ENCODE assay signal across 8 mouse cellular contexts in genomic region chr2:152553774-152554423, GRCm38 (mm10). TPM values are rescaled to one million over a fixed set of nuclear protein-coding genes. Genes with fewer than 3 reads are reported as not detected.
DNase-seq lines count a peak whose midpoint lies in the region; ATAC-seq and TF ChIP-seq lines count a peak whose summit lies in the region.

No protein-coding gene starts in this region.

- H3K36me3 ChIP-seq in C2C12 (ENCODE audit: control insufficient read depth, insufficient read depth), result no peaks in the 10 kb centered on the region
- no peaks in the 10 kb centered on the region for H3K36me3 ChIP-seq in embryonic facial prominence, embryonic 15.5 days
- H3K36me3 ChIP-seq in lung, embryonic 14.5 days (ENCODE audit: insufficient read depth), result no peaks in the 10 kb centered on the region

- TF ChIP-seq CTCF in C2C12 (IDR thresholded peaks at IDR 0.05; ENCODE audit: control insufficient read depth, insufficient read depth, insufficient read length), result peak; percentile 56
- peak; percentile 79 for TF ChIP-seq CTCF in lung, embryonic 14.5 days (IDR thresholded peaks at IDR 0.05; ENCODE audit: low read depth)

- peaks cover 20% of the 10 kb centered on the region for H3K27me3 ChIP-seq in C2C12 (ENCODE audit: control insufficient read depth, insufficient read depth, insufficient read length)
- H3K27me3 ChIP-seq in embryonic facial prominence, embryonic 15.5 days, result no peaks in the 10 kb centered on the region
- H3K27me3 ChIP-seq in lung, embryonic 14.5 days (ENCODE audit: insufficient read depth, low read length), result no peaks in the 10 kb centered on the region

- no peaks in the 10 kb centered on the region for H3K9me3 ChIP-seq in embryonic facial prominence, embryonic 15.5 days (replicated peaks)
- H3K9me3 ChIP-seq in lung, embryonic 14.5 days (ENCODE audit: low read depth, low read length), result no peaks in the 10 kb centered on the region

- H3K4me1 ChIP-seq in embryonic facial prominence, embryonic 15.5 days, result no peaks in the 10 kb centered on the region
- no peaks in the 10 kb centered on the region for H3K4me1 ChIP-seq in lung, embryonic 14.5 days (ENCODE audit: insufficient read depth)

- no peak overlapping the region for H3K9ac ChIP-seq in embryonic facial prominence, embryonic 15.5 days
- no peak overlapping the region for H3K9ac ChIP-seq in lung, embryonic 14.5 days

- no peaks in the 10 kb centered on the region for H3K79me3 ChIP-seq in C2C12 (ENCODE audit: low read depth)

- intact Hi-C loops in heart, postnatal 10 days (cut with DNase I), result loop anchor here (5.0 kb wide), 2 partner anchors 48 to 103 kb away; partner anchors contain the start of gene Defb36

- DNase-seq in adrenal gland, postnatal 36 days, result peak; percentile 67 to 82
- peak; percentile 68 to 76 for DNase-seq in heart, postnatal 10 days
- DNase-seq in kidney, postnatal 4 days, result peak; percentile 88 to 89
- DNase-seq in lung, embryonic 14.5 days, result peak; percentile 89
- DNase-seq in ovary, postnatal 36 days (ENCODE audit: low spot score), result peak; percentile 60
- peak; percentile 58 for DNase-seq in yolk sac, embryonic 10.5 days (ENCODE audit: low spot score)

- no peak overlapping the region for H3ac ChIP-seq in C2C12 (ENCODE audit: control insufficient read depth, insufficient read length, low read depth)

- no peak for ATAC-seq in embryonic facial prominence, embryonic 15.5 days (ENCODE audit: insufficient number of reproducible peaks, low FRiP score, low TSS enrichment, low read depth)
- ATAC-seq in lung, embryonic 14.5 days (ENCODE audit: insufficient read depth), result no peak

- WGBS in embryonic facial prominence, embryonic 15.5 days, result 12% methylated on average over 16 of the region's 16 CpGs
- 10% methylated on average over 16 of the region's 16 CpGs for WGBS in lung, embryonic 14.5 days

- H3K4me3 ChIP-seq in C2C12 (ENCODE audit: insufficient read depth, poor library complexity, severe bottlenecking), result no peak overlapping the region
- H3K4me3 ChIP-seq in embryonic facial prominence, embryonic 15.5 days (replicated peaks), result no peak overlapping the region
- no peak overlapping the region for H3K4me3 ChIP-seq in lung, embryonic 14.5 days (ENCODE audit: low read depth, low read length)

- H3K4me2 ChIP-seq in embryonic facial prominence, embryonic 15.5 days (replicated peaks), result peak overlapping the region; percentile 40
- peak overlapping the region; percentile 43 for H3K4me2 ChIP-seq in lung, embryonic 14.5 days

- H3K79me2 ChIP-seq in C2C12 (ENCODE audit: control insufficient read depth, insufficient read depth), result no peaks in the 10 kb centered on the region

- no peak overlapping the region for H3K27ac ChIP-seq in embryonic facial prominence, embryonic 15.5 days (replicated peaks)
- H3K27ac ChIP-seq in lung, embryonic 14.5 days (ENCODE audit: low read depth), result no peak overlapping the region

TF ChIP-seq in C2C12, 6 proteins besides CTCF, POLR2A, EP300 and RAD21:
- no peak for TF ChIP-seq MAX (IDR thresholded peaks at IDR 0.05)

RNA-seq across cellular contexts. Expression of gene Defb29, which starts 14.0 kb away (rescaled TPM):
- polyA plus RNA-seq in C2C12 (2012; fragmentation: generic; extraction: Trizol), result not detected
- not detected for total RNA-seq in adrenal gland, postnatal 36 days (2021)
- not detected in 2 replicates for polyA plus RNA-seq in embryonic facial prominence, embryonic 15.5 days (2015; fragmentation: Nextera tagmentation; extraction: Ambion mirVana)
- total RNA-seq in heart, postnatal 10 days (2021), result not detected
- polyA plus RNA-seq in lung, embryonic 14.5 days (2014; fragmentation: Nextera tagmentation; extraction: Ambion mirVana), result not detected in 2 replicates

RNA-seq across cellular contexts. Expression of gene Gm17416, which starts 15.2 kb away (rescaled TPM):
- not detected for polyA plus RNA-seq in C2C12 (2012; fragmentation: generic; extraction: Trizol)
- not detected for total RNA-seq in adrenal gland, postnatal 36 days (2021)
- polyA plus RNA-seq in embryonic facial prominence, embryonic 15.5 days (2015; fragmentation: Nextera tagmentation; extraction: Ambion mirVana), result not detected in 2 replicates
- total RNA-seq in heart, postnatal 10 days (2021), result not detected
- not detected in 2 replicates for polyA plus RNA-seq in lung, embryonic 14.5 days (2014; fragmentation: Nextera tagmentation; extraction: Ambion mirVana)

RNA-seq across cellular contexts. Expression of gene Defb21, which starts 18.6 kb away (rescaled TPM):
- polyA plus RNA-seq in C2C12 (2012; fragmentation: generic; extraction: Trizol), result not detected
- not detected for total RNA-seq in adrenal gland, postnatal 36 days (2021)
- polyA plus RNA-seq in embryonic facial prominence, embryonic 15.5 days (2015; fragmentation: Nextera tagmentation; extraction: Ambion mirVana), result not detected in 2 replicates
- not detected for total RNA-seq in heart, postnatal 10 days (2021)
- polyA plus RNA-seq in lung, embryonic 14.5 days (2014; fragmentation: Nextera tagmentation; extraction: Ambion mirVana), result not detected in 2 replicates

RNA-seq across cellular contexts. Expression of gene Defb19, which starts 26.2 kb away (rescaled TPM):
- polyA plus RNA-seq in C2C12 (2012; fragmentation: generic; extraction: Trizol), result not detected
- 1 to 10 TPM in 1 of 2 experiments, not detected in 1; 1.3 TPM for total RNA-seq in adrenal gland, postnatal 36 days (2021)
- not detected in 2 replicates for polyA plus RNA-seq in embryonic facial prominence, embryonic 15.5 days (2015; fragmentation: Nextera tagmentation; extraction: Ambion mirVana)
- total RNA-seq in heart, postnatal 10 days (2021), result not detected
- not detected in 2 replicates for polyA plus RNA-seq in lung, embryonic 14.5 days (2014; fragmentation: Nextera tagmentation; extraction: Ambion mirVana)

RNA-seq across cellular contexts. Expression of gene Defb28, which starts 35.8 kb away (rescaled TPM):
- 0.57 TPM for polyA plus RNA-seq in C2C12 (2012; fragmentation: generic; extraction: Trizol)
- total RNA-seq in adrenal gland, postnatal 36 days (2021), result not detected
- polyA plus RNA-seq in embryonic facial prominence, embryonic 15.5 days (2015; fragmentation: Nextera tagmentation; extraction: Ambion mirVana), result not detected in 2 replicates
- not detected for total RNA-seq in heart, postnatal 10 days (2021)
- not detected in 2 replicates for polyA plus RNA-seq in lung, embryonic 14.5 days (2014; fragmentation: Nextera tagmentation; extraction: Ambion mirVana)
